Mouse (Mus musculus): ENCODE measurements at regions not wholly inside any gene's neighbourhood (a gene's known extent, or its start where the extent isn't known, plus 50 kb on each side); places are given as distances from the start of the nearest gene placed in this dataset.

DNA sequence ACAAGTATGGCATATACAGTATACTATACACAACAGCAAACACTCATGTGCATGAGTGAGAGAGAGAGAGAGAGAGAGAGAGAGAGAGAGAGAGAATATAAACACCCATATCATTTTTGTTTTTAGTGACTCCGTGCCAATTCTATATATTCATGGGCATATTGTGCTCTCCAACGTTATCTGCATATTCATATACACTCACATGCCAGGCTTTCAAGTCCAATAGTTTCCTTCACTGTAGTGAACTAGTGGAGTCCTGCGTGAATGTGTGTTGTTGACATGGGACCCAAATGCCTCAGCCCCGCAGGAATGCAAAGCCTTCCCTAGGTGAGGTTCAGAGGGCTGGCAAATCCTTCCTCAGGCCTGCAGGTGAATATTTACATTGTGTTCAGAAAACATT lies 53.4 kb upstream of the Nab1 start:
- no peak for TF ChIP-seq POLR2A (IDR thresholded peaks at IDR 0.05; ENCODE audit: control insufficient read depth, extremely low read depth, insufficient read depth, low read length, poor library complexity)
- TF ChIP-seq CTCF (IDR thresholded peaks at IDR 0.05; ENCODE audit: borderline replicate concordance, control insufficient read depth, extremely low read depth, insufficient read depth, low read length, poor library complexity), result no peak
